Mouse (Mus musculus): ENCODE results near the gene Mpnd. TPM values are rescaled to one million over a fixed set of nuclear protein-coding genes. Genes with fewer than 3 reads are reported as not detected.

Gene Mpnd
- 10 to 100 TPM; 34.6 to 35.4 TPM for total RNA-seq (2021)
- long read RNA-seq, experiment 1, transcript Mpnd-204 (13 exons, 1,701 nt): major isoform, 94 of 117 reads
- long read RNA-seq, experiment 1, partial matches to known transcripts: 17 of 117 reads
- long read RNA-seq, experiment 1, other reads (novel, unspliced or antisense): 6 of 117 reads
- long read RNA-seq, experiment 2, transcript Mpnd-204 (13 exons, 1,701 nt): major isoform, 49 of 70 reads
- long read RNA-seq, experiment 2, partial matches to known transcripts: 18 of 70 reads
- long read RNA-seq, experiment 2, other reads (novel, unspliced or antisense): 3 of 70 reads

DNA sequence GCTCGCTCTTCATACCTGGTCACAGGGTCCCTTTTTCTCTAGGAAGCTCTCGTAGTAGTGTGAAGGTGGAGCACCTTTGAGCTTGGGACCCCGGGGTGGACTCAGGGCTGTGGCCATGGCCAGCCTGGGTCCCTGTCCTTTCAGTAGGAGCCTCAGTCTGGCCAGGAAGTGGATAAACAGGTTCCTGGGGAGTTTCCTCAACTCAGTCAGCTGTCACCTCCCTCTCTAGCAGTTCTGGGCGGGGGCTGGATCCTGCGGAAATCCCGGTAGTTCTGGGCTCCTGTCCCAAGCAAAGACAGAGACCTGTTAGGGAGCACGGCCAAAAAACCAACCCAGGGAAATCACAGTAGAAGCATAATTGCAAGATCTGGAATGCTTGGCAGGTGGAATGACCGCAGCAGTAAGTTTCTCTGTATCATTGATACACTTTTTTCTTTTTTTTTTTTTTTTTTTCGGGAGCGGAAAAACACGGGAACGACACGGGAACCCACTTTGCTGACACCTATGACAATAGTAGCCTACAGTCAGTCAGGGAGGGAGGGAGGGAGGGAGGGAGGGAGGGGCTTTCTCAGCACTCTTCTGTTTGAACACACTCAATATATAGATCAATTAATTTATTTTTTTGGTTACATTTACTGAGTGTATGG lies at the start of gene Mpnd, which contains the start of gene Stap2:
Gene Mpnd, plus strand, starts transcription at position 297 of the 647 bp plus-strand sequence.
Gene Stap2, minus strand, starts transcription at position 170 of the 647 bp plus-strand sequence.
- no peak for DNase-seq (ENCODE audit: low spot score)

DNA sequence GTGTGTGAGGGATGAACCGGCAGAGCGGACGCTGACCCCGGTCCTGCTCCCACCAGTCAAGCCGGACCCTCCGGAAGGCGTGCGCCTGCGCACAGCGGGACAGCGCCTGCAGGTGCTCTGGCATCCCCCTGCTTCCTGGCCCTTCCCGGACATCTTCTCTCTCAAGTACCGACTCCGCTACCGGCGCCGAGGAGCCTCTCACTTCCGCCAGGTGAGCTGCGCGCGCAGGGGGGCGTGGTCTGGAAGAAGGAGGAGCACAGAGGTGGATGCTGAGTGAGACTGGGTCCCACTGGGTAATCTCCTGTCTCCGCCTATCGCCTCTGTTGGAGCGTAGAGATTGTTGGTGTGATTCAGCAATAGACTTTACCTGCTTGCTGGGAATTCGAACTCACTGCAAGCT lies 49.4 kb upstream of the Mpnd start:
- DNase-seq (ENCODE audit: low spot score): no peak

DNA sequence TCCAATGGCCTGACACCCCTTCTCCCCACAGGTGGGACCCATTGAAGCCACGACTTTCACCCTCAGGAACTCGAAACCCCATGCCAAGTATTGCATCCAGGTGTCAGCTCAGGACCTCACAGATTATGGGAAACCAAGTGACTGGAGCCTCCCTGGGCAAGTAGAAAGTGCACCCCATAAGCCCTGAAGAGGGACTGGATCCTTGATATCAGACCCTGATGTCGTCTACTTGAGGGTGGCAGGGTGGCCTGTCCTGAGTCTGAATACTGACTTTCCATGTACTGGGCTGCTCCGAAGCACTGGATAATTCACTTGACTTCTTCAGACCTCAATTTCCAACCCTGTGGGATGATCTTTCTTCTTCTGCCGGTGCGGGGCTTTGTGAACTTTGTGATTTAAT lies 48.9 kb upstream of the Mpnd start:
- DNase-seq (ENCODE audit: low spot score): no peak

DNA sequence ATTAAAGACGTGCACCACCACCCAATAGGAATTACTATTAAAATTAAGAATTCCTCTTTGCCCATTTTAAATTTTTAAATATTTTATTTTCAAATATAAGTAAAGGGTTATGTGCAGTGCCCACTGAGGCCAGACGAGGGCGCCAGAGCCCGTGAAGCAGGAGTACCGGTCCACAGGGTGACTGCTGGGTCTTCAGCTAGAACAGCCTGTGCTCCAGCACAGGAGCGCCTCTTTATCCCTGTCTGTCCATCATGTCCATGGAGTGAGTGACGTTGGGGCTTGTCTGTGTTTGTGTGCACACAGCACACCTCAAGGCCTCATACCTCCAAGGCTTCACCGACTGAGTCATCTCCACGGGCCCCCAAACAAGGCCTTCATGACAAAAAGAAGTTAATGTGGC lies 48.3 kb upstream of the Mpnd start:
- peak; percentile 61 for DNase-seq (ENCODE audit: low spot score)

DNA sequence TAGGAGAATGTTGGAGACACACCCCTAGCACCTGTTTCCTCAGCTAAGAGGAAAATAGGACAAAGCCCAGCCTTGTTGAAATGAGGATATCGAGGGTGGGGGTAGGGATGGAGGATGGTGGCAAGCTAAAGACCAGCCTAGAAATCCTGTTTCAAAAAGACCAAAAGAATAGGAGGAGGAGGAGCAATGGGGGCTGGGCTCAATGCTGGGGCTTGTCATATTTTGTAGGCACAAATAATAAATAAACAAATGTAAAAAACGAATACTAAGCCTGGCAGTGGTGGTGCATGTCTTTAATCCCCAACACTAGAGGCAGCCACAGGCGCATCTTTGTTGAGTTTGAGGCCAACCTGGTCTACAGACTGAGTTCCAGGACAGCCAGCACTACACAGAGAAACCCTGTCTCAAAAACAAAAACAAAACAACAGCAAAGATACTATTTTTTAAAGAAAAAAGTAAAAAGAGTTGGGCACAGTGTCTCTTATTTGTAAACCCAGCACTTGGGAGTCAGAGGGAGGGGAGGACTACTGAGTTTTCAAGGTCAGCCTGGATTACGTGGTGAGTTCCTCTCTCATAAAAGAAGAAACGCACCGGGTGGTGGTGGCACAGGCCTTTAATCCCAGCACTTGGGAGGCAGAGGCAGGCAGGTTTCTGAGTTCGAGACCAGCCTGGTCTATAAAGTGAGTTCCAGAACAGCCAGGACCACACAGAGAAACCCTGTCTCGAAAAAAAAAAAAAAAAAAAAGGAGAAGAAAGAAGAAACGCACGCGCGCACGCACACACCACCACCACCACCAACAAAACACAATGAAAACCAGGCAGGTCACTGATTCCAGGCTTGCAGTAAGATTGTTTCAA lies 47.6 kb upstream of the Mpnd start:
- DNase-seq (ENCODE audit: low spot score): no peak

DNA sequence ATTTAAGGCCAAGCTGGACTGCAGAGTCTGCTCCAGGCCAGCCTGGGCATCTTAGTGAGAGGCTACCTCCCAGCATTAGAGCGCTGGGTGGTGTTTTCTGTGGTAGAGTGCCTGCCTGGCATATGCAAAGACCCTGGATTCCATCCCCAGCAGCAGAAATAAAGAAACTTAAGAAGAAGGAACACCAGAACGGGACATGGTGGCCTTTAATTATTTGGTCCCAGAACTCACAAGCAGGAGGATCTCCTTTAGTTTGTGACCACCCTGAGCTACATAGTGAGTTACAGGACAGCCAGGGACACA lies 47.0 kb upstream of the Mpnd start:
- no peak for DNase-seq (ENCODE audit: low spot score)

DNA sequence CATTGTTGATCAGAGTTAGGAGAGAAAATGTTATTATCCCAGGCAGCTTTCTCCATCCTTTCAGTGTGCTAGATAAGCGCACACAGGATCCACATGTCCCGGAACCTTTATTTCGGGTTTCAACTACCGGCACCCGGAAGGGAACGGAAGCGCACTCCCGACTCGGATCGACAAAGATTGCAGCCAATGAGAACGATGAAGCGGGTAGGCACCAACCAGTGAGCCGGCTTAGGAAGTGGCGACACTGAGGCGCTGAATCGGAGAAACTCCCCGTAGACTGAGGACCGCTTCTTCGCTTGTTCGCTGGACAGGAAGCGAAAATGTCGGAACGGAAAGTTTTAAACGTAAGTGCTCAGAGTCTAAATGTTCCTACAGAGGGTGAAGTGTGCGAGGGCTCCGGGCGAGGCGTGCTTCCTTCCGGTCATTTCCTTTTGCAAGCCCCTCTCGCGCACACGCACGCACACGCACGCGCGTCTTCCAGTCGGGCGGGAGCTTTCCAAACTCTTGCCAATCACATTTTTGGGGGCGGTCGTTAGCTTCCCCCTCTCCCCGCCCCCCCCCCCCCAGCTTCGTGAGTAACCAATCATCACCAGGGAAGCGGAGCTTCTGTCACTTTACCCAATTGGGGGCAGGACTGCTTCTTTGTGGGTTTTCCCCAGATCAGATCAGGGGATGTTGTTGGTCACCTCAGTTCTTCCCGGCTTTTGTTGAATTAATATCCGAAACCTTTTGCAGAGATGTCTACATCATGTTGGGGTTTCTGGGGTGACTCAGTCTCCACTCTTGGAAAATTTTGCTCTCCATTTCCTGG lies 46.4 kb upstream of the Mpnd start, which contains the start of gene Yju2:
Gene Yju2, plus strand, starts transcription at position 182 of the 811 bp plus-strand sequence.
- peak; percentile 93 for DNase-seq (ENCODE audit: low spot score)

DNA sequence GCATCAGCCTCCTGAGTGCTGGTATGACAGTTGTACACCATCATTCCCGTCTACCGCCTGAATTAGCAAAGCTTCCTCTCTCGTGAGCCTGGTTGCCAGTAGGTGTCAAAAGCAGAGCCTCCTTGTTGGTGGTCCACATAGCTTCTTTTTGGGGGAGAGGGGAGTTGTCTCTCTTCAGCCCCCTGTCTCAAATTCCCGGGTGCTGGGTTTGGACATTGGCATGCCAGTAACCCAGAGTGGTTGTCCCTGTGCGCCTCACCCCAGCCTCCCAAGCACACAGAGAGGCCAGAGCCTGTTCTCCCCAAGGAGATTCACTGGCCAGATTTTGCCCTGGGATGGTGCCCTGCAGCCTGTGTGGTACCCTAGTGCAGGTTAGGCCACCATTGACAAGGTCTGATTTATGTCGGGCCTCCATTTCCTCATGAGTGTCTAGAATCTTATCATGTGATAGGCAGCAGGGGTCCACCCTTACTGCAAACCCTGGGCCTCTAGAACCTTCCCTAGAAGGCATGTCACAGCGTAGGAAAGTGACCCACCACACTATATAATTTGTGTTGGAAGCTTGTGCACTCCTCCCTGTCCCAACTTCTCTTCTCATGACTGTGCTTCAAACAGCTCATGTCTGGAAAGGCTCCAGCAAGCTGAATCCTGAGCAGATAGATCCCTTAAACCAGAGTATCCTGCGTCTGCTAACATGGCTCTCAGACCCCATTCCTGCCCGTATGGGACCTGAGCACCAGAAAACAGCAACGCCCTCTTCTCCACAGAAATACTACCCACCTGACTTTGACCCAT lies 45.4 kb upstream of the Mpnd start:
- no peak for DNase-seq (ENCODE audit: low spot score)

DNA sequence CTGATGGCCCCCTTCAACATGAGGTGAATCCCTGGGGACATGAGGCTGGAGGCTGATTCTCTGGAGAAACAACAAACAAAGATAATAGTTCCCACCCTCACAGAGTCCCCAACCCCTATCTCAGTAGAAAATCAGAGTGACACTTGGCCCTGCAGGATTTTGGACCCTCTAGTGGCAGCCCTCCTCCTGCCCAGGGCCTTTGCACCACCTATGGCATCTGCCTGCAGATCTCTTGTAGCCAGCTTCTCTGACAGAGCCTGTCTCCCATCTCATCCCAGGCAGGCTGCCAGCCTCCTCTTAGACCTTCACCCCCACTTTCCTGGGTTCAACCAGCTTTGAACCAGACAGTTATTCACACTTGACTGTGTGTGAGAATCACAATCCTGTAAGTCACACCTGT lies 44.7 kb upstream of the Mpnd start:
- no peak for DNase-seq (ENCODE audit: low spot score)

DNA sequence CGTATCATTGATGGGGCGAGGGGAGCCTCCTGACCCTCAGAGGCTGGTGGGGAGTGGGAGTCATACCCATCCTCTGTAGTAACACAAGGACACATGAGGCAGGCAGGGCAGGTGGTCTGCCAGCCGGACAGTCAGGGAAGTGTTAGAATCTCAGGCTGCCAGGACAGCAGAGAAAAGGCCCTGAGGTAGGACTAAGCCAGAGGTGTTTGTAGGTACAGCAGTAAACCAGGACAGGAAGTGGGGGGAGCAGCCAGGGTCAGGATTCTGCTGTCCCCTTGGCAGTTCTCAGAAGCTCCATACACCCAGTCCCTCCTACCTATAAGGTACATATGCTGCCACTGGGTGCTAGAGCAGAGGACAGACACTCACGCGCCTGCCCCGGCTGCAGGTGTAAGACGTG lies 43.9 kb upstream of the Mpnd start:
- DNase-seq (ENCODE audit: low spot score): no peak

DNA sequence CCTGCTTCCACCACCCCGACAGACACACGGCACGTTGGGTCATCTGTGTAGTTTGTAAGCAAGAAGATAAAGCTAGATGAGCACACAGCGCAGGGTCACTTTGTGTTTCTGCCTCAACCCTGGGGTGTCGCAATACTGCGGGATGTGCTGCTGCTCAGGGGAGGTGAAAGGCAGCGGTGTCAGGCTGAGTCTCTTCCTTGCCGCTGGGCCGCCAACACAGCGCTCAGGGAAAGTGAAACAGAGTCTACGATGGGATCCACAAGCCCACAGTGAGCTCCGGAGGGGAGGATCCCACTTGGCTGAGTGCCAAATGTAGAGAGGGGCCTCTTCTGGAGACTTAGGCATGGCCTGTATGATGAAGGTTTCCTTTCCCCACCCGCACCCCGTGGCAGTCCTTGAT lies 42.3 kb upstream of the Mpnd start:
- no peak for DNase-seq (ENCODE audit: low spot score)

DNA sequence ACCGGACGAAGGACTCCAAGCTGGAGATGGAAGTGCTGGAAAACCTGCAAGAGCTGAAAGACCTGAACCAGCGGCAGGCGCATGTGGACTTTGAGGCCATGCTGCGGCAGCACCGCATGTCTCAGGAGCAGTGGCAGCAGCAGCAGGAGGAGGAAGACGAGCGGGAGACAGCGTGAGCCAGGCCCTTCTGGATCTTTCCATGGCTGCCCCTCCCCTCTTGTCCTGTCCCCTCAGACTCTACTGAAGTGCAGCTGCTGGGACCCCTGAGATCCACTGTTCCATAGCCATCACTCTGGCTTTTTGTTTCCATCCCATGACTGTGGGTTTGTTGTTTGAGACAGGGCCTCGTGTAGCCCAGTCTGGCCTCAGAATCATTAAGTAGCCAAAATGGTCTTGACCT lies 41.0 kb upstream of the Mpnd start:
- DNase-seq (ENCODE audit: low spot score): no peak

DNA sequence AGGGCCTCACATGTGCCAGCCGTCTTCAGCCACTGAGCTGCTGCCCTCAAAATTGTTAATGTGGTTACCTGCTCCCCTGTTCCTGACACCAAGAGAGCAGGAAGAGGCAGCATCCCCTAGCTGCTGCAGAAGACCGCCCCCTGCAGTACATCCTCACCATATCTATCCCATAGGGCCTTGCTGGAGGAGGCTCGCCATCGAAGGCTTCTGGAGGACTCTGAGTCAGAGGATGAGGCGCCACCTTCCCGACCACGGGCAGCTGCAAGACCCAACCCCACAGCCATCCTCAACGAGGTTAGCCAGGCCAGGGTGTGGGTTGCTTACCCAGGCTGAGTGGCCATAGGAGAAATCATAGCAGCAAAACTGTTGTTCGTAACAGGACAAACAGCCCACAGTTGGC lies 40.5 kb upstream of the Mpnd start:
- no peak for DNase-seq (ENCODE audit: low spot score)

DNA sequence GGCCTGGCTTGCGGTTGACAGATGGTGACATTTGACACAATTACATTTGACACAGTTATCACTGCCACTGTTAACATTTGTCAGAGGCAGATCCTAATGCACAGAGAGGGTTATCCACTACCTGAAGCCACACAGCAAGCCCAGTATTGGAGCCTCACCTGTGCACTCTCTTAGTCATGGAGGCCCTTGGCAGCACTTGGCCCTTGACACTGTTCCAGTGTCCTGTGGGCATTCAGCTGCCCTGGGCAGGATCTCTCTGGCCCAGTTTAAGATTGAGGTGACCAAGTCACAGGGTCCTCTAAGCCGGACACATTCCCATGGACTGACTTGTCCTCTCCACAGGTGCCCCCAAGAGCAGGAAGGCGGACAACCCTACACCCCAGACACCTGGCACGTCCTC lies 38.3 kb upstream of the Mpnd start:
- no peak for DNase-seq (ENCODE audit: low spot score)

DNA sequence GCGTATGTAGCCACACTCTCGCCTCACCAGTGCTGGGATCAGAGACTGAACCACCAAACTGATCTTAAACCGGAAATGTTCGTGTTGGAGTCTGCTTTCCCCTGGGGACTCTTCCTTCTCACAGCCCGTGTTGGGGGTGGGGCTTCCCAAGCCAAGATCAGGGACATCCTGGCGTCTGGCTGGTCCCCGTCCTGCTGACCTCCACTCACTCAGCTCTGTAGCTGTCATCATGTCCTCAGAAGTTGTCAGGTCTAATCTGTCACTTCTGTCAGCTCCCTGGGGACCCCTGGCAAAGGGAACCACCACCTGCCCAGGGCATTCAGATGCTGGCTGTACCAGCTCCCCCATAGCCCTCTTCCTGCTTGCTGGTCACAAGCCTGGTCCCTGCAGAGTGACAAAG lies 37.3 kb upstream of the Mpnd start:
- DNase-seq (ENCODE audit: low spot score): no peak

DNA sequence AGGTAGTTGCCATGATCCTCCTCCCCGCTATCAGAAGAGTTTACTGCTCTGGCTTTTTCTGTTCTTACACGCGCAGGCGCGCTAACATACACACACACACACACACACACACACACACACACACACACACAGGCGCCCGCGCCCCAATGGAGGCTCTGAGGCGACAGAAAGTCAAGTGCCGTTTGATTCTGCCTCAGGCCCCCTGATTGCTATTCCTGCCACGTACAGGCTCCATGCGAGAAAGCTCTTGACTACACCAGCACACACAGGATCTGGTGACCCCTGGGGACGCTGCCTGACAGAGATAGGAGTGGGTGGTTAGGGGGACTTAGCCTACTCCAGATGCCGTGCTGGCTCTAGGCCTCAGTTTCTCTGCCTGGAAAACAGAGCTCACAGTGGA lies 36.0 kb upstream of the Mpnd start:
- no peak for DNase-seq (ENCODE audit: low spot score)

DNA sequence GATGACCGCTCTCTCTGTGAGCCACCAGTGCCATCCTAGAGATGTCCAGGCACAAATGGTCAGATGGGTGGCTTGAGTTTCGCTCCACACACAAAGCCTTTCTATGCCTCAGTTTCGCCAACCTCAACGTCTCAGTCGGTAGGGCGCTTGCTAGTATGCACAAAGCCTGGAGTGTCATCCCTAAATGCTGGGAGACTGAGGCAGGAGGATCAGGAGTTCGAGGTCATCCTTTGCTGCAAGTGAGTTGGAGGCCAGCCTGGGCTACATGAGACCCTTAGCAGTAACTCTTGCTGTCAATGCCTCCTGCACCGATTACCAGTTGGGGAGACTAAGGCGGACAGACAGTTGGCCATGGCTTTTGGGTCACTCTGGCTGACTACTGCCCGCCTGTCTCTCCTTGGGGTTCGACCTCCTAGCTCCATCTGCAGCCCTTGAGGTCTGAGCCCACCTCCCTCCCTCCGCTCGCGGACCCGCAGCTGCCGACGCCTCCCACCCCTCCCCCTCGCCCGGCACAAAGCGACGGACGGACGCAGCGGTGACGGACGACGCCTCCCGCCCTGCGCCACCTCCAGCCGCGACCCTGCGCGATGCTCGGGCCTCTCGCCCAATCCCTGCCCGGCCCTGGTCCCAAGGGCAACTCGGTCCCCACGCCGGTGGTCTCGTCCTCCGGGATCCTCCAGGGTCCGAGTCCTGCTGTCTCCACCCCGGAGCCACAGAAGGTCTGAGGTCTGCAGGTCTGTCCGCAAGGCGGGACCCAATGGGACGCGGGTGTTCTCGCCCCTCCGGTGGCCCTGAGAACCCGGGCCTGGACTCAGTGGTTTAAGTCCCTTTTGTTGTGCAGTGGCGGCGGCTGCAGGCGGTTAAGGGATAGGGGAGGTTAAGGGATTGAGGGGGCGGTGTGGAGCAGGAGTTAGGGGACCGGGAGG lies 35.3 kb upstream of the Mpnd start, which contains the start of gene Shd:
Gene Shd, plus strand, starts transcription at position 502 of the 926 bp plus-strand sequence.
- DNase-seq (ENCODE audit: low spot score): no peak

DNA sequence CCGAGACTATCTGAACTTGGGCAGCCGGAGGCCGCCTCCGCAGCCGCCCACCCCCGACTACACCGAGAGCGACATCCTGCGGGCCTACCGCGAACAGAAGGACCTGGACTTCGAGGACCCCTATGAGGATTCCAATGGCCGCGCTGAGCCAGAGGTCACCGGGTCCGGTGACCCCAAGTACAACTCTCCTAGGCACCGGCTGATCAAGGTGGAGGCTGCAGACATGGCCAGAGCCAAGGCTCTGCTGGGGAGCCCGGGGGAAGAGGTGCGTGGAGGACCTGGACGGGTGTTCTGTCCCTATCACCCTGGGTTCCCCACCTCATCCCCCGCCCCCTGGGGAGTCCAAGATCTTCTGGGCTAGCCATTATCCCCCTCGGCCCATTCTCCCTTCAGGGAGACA lies 34.1 kb upstream of the Mpnd start:
- no peak for DNase-seq (ENCODE audit: low spot score)

DNA sequence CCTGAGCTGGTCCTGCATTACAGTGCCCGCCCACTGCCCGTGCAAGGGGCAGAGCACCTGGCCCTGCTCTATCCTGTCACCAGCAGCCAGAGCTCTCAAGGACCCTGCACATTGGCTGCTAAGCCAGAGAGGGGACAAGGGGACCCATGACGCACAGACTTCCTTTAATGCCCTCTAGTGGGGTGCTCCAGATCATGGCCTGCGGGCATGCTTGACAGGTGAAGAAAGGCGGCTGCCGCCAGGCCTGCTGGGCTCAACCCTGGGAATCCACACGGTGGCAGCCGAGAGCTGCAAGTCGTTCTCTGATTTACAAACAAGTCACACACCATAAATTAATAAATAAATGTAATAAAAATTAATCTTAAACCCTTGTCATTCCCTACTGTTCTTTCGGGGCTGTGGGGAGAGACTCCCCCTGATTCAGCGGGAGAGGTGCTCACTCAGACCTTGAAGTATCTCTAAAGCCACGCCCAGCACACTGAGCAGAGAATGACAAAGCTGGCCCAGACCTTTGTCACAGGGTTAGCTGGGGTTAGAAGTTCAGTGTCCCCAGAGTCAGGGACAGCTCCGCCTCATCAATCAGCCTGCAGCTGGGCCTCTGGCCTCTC lies 29.2 kb upstream of the Mpnd start:
- peak; percentile 79 for DNase-seq (ENCODE audit: low spot score)

Data from gastrocnemius, adult 18-20 months (tissue).